Mouse (Mus musculus): ENCODE data around the gene Cetn4.

GRCm38 (mm10) chr3:37360729-37361128 is 48.2 kb upstream of the Cetn4 start:
- TF ChIP-seq CTCF (IDR thresholded peaks at IDR 0.05) (no peak), POLR2A (IDR thresholded peaks at IDR 0.05; ENCODE audit: insufficient read depth, low read depth, low read length) (no peak), EP300 (IDR thresholded peaks at IDR 0.05; ENCODE audit: insufficient read depth, low read depth, low read length) (no peak)

Data from heart, adult 2 months (tissue).